ENCODE assay signal across 9 mouse cellular contexts in genomic region chr11:114669651-114670168, GRCm38 (mm10). TPM values are rescaled to one million over a fixed set of nuclear protein-coding genes. Genes with fewer than 3 reads are reported as not detected.
DNase-seq lines count a peak whose midpoint lies in the region; ATAC-seq and TF ChIP-seq lines count a peak whose summit lies in the region.
"Had no signal": no experiment of that assay in that cellular context is flagged by ENCODE, and none has a peak within 500 bp of the region (broad histone marks: within the 10 kb centered on the region; RNA-seq: fewer than 3 reads in every experiment).

No protein-coding gene starts in this region.

- H3K9ac ChIP-seq in kidney, embryonic 16.5 days (replicated peaks; ENCODE audit: low read length): peak overlapping the region; percentile 96
- H3K9ac ChIP-seq in MEL (ENCODE audit: control insufficient read depth, low read depth, low read length, poor library complexity, severe bottlenecking): peak overlapping the region; percentile 85
- H3K9ac ChIP-seq in forebrain, embryonic 14.5 days (ENCODE audit: low read length): peak overlapping the region; percentile 91
- peak overlapping the region; percentile 90 for H3K9ac ChIP-seq in liver, embryonic 14.5 days (replicated peaks)
- peak overlapping the region; percentile 79 for H3K9ac ChIP-seq in stomach, embryonic 15.5 days

- peak overlapping the region; percentile 89 for H3K4me3 ChIP-seq in kidney, embryonic 16.5 days (ENCODE audit: low read length)
- peak overlapping the region; percentile 69 to 79 for H3K4me3 ChIP-seq in MEL (ENCODE audit: control insufficient read depth in 1 of 2, insufficient read depth in 1 of 2, low read depth in 2 of 2, low read length in 2 of 2)
- peak overlapping the region; percentile 88 for H3K4me3 ChIP-seq in forebrain, embryonic 14.5 days (ENCODE audit: low read depth, low read length)
- H3K4me3 ChIP-seq in liver, embryonic 14.5 days (ENCODE audit: insufficient read depth in 1 of 2, low read depth in 2 of 2, low read length in 2 of 2): peak overlapping the region; percentile 75 to 92
- peak overlapping the region; percentile 96 for H3K4me3 ChIP-seq in stomach, embryonic 15.5 days (replicated peaks)

- 0 out of 4 replicates have a peak, but pooled peaks of 1 of the 2 experiments have one; percentile 3 for TF ChIP-seq EP300 in MEL (IDR thresholded peaks at IDR 0.05; ENCODE audit: low read depth in 1 of 2, low read length in 2 of 2)
- no peak for TF ChIP-seq EP300 in liver, embryonic 14.5 days (IDR thresholded peaks at IDR 0.05; ENCODE audit: low read depth)

- TF ChIP-seq POLR2A in MEL (IDR thresholded peaks at IDR 0.05; ENCODE audit: control insufficient read depth in 1 of 2, insufficient read depth in 1 of 2, low read depth in 1 of 2, low read length in 2 of 2, poor library complexity in 1 of 2): peak in 1 of 2 experiments; percentile 74; a peak in 2 of 4 replicates

- WGBS in kidney, embryonic 16.5 days: 11% methylated on average over 12 of the region's 12 CpGs
- WGBS in forebrain, embryonic 14.5 days: 27% methylated on average over 12 of the region's 12 CpGs
- 9% methylated on average over 12 of the region's 12 CpGs for WGBS in liver, embryonic 14.5 days (ENCODE audit: insufficient replicate concordance)
- 9% methylated on average over 12 of the region's 12 CpGs for WGBS in stomach, embryonic 15.5 days

- DNase-seq in kidney, adult 8-10 months: no peak
- peak; percentile 84 for DNase-seq in MEL (ENCODE audit: low read depth, low spot score)
- no peak for DNase-seq in forebrain, embryonic 14.5 days (ENCODE audit: low spot score)
- no peak for DNase-seq in liver, embryonic 14.5 days (ENCODE audit: low read depth in 3 of 3, low spot score in 3 of 3)
- DNase-seq in gastrocnemius, postnatal 14 days: no peak
- no peak for DNase-seq in adrenal gland, postnatal 4 days (ENCODE audit: low spot score in 2 of 2)

- H3K36me3 ChIP-seq in kidney, embryonic 16.5 days (ENCODE audit: insufficient read depth, low read length): peaks cover 37% of the 10 kb centered on the region
- peaks cover 12 to 14% of the 10 kb centered on the region in 2 experiments for H3K36me3 ChIP-seq in MEL (ENCODE audit: control insufficient read depth in 1 of 2, insufficient read depth in 2 of 2, low read length in 2 of 2)
- peaks cover 41% of the 10 kb centered on the region for H3K36me3 ChIP-seq in forebrain, embryonic 14.5 days (ENCODE audit: control insufficient read depth, insufficient read depth, low read length)
- H3K36me3 ChIP-seq in liver, embryonic 14.5 days (replicated peaks; ENCODE audit: control insufficient read depth, insufficient read depth, low read depth): peaks cover 33% of the 10 kb centered on the region
- peaks cover 38% of the 10 kb centered on the region for H3K36me3 ChIP-seq in stomach, embryonic 15.5 days

- H3K4me1 ChIP-seq in kidney, embryonic 16.5 days (ENCODE audit: insufficient read depth, low read length): peaks cover 16% of the 10 kb centered on the region
- H3K4me1 ChIP-seq in MEL (ENCODE audit: control insufficient read depth in 1 of 2, insufficient read depth in 2 of 2, low read length in 2 of 2): peaks cover 8 to 16% of the 10 kb centered on the region in 2 experiments; a peak in 3 of 4 replicates
- H3K4me1 ChIP-seq in forebrain, embryonic 14.5 days (ENCODE audit: control insufficient read depth, insufficient read depth, low read length): peaks cover 12% of the 10 kb centered on the region
- peaks cover 5 to 16% of the 10 kb centered on the region in 2 experiments for H3K4me1 ChIP-seq in liver, embryonic 14.5 days (replicated peaks; ENCODE audit: control insufficient read depth in 2 of 2, insufficient read depth in 2 of 2, low read length in 1 of 2)
- H3K4me1 ChIP-seq in stomach, embryonic 15.5 days: peaks cover 18% of the 10 kb centered on the region

- no peak for TF ChIP-seq RAD21 in MEL (IDR thresholded peaks at IDR 0.05; ENCODE audit: low read depth, low read length)

- H3K9me3 ChIP-seq in kidney, embryonic 16.5 days (ENCODE audit: low read length): no peaks in the 10 kb centered on the region
- H3K9me3 ChIP-seq in MEL (replicated peaks; ENCODE audit: insufficient read depth, low read length): no peaks in the 10 kb centered on the region
- H3K9me3 ChIP-seq in forebrain, embryonic 14.5 days (replicated peaks; ENCODE audit: control insufficient read depth, low read length): no peaks in the 10 kb centered on the region
- no peaks in the 10 kb centered on the region for H3K9me3 ChIP-seq in liver, embryonic 14.5 days (ENCODE audit: control insufficient read depth, low read length)
- H3K9me3 ChIP-seq in stomach, embryonic 15.5 days: no peaks in the 10 kb centered on the region

- ATAC-seq in kidney, embryonic 16.5 days (ENCODE audit: low FRiP score, low TSS enrichment): no peak
- no peak for ATAC-seq in forebrain, embryonic 14.5 days
- ATAC-seq in liver, embryonic 14.5 days (ENCODE audit: insufficient read depth): no peak
- ATAC-seq in stomach, embryonic 15.5 days (ENCODE audit: insufficient read depth, low FRiP score, low read depth): no peak

- peaks cover 26% of the 10 kb centered on the region for H3K79me2 ChIP-seq in MEL (ENCODE audit: control insufficient read depth, insufficient read depth, low read length, poor library complexity)

- no peak for TF ChIP-seq CTCF in MEL (IDR thresholded peaks at IDR 0.05 in 2 of 3, conservative IDR thresholded peaks at IDR 0.05 in 1 of 3; ENCODE audit: control insufficient read depth in 1 of 3, insufficient read depth in 1 of 3, low read depth in 2 of 3, low read length in 3 of 3, poor library complexity in 1 of 3, severe bottlenecking in 1 of 3)
- TF ChIP-seq CTCF in liver, embryonic 14.5 days (IDR thresholded peaks at IDR 0.05; ENCODE audit: low read depth): no peak

- H3K27me3 ChIP-seq in kidney, embryonic 16.5 days (ENCODE audit: insufficient read depth, low read length): 0 out of 2 replicates have a peak, but pooled peaks cover 12% of the 10 kb centered on the region
- no peaks in the 10 kb centered on the region for H3K27me3 ChIP-seq in MEL (ENCODE audit: control insufficient read depth in 1 of 2, insufficient read depth in 2 of 2, low read length in 2 of 2)
- H3K27me3 ChIP-seq in forebrain, embryonic 14.5 days (replicated peaks; ENCODE audit: control insufficient read depth, insufficient read depth, low read length): no peaks in the 10 kb centered on the region
- no peaks in the 10 kb centered on the region for H3K27me3 ChIP-seq in liver, embryonic 14.5 days (ENCODE audit: control insufficient read depth, insufficient read depth, low read length)
- no peaks in the 10 kb centered on the region for H3K27me3 ChIP-seq in stomach, embryonic 15.5 days (replicated peaks)

- peak overlapping the region; percentile 94; the same call in 1 of the 2 replicates for H3K27ac ChIP-seq in kidney, embryonic 16.5 days (ENCODE audit: low read length)
- H3K27ac ChIP-seq in MEL (ENCODE audit: control insufficient read depth, low read depth, low read length): peak overlapping the region; percentile 78
- peak overlapping the region; percentile 88; the same call in 1 of the 2 replicates for H3K27ac ChIP-seq in forebrain, embryonic 14.5 days (ENCODE audit: low read depth, low read length)
- H3K27ac ChIP-seq in liver, embryonic 14.5 days: peak overlapping the region; percentile 3
- peak overlapping the region; percentile 92 for H3K27ac ChIP-seq in stomach, embryonic 15.5 days

- peak overlapping the region; percentile 95 for H3K4me2 ChIP-seq in kidney, embryonic 16.5 days (replicated peaks; ENCODE audit: low read depth, low read length)
- H3K4me2 ChIP-seq in forebrain, embryonic 14.5 days (ENCODE audit: low read length): peak overlapping the region; percentile 68
- H3K4me2 ChIP-seq in liver, embryonic 14.5 days (ENCODE audit: low read depth): peak overlapping the region; percentile 77
- H3K4me2 ChIP-seq in stomach, embryonic 15.5 days: peak overlapping the region; percentile 71

- intact Hi-C loops in gastrocnemius, postnatal 14 days (cut with DNase I; ENCODE audit: low total_unique reads): loop anchor here (10.0 kb wide), 1 partner anchor 55 kb away; the partner anchor contains the start of gene Dnaic2

RNA-seq across cellular contexts. Expression of gene Rpl38, which starts 1.4 kb away (rescaled TPM):
- 802 and 841 TPM in 2 replicates for polyA plus RNA-seq in kidney, embryonic 16.5 days (2015; fragmentation: Nextera tagmentation; extraction: Ambion mirVana)
- 4,892 and 5,142 TPM in 2 replicates for total RNA-seq in MEL (2012; rRNA removed)
- 1,000 to 10,000 TPM in 1 of 2 experiments, 100 to 1,000 TPM in 1; 851 to 1,236 TPM for polyA plus RNA-seq in MEL (2012; ENCODE audit: insufficient read depth in 1 of 2, insufficient read length in 2 of 2, low read depth in 1 of 2, low replicate concordance in 2 of 2, missing spikeins in 1 of 2)
- polyA plus RNA-seq in forebrain, embryonic 14.5 days (2014; fragmentation: Nextera tagmentation; extraction: Ambion mirVana): 739 and 915 TPM in 2 replicates
- 758 and 1,654 TPM in 2 replicates for polyA plus RNA-seq in liver, embryonic 14.5 days (2012; rRNA removed)
- 899 and 926 TPM in 2 replicates for polyA plus RNA-seq in liver, embryonic 14.5 days (2014; fragmentation: Nextera tagmentation; extraction: Ambion mirVana)
- 920 and 985 TPM in 2 replicates for polyA plus RNA-seq in stomach, embryonic 15.5 days (2015; fragmentation: Nextera tagmentation; extraction: Ambion mirVana)
- total RNA-seq in gastrocnemius, postnatal 14 days (2021): 100 to 1,000 TPM; 832 to 884 TPM
- 1,000 to 10,000 TPM; 1,445 to 1,502 TPM for total RNA-seq in adrenal gland, postnatal 4 days (2021)

RNA-seq across cellular contexts. Expression of gene Ttyh2, which starts 5.5 kb away (rescaled TPM):
- polyA plus RNA-seq in kidney, embryonic 16.5 days (2015; fragmentation: Nextera tagmentation; extraction: Ambion mirVana): 20.4 and 21.5 TPM in 2 replicates
- total RNA-seq in MEL (2012; rRNA removed): 9.7 and 10.4 TPM in 2 replicates
- polyA plus RNA-seq in MEL (2012; ENCODE audit: insufficient read depth in 1 of 2, insufficient read length in 2 of 2, low read depth in 1 of 2, low replicate concordance in 2 of 2, missing spikeins in 1 of 2): 1 to 10 TPM in 1 of 2 experiments, not detected in 1; 7.2 TPM
- 24.0 and 25.2 TPM in 2 replicates for polyA plus RNA-seq in forebrain, embryonic 14.5 days (2014; fragmentation: Nextera tagmentation; extraction: Ambion mirVana)
- polyA plus RNA-seq in liver, embryonic 14.5 days (2012; rRNA removed): 2.7 and 2.9 TPM in 2 replicates
- polyA plus RNA-seq in liver, embryonic 14.5 days (2014; fragmentation: Nextera tagmentation; extraction: Ambion mirVana): 6.4 and 6.5 TPM in 2 replicates
- 15.5 and 17.9 TPM in 2 replicates for polyA plus RNA-seq in stomach, embryonic 15.5 days (2015; fragmentation: Nextera tagmentation; extraction: Ambion mirVana)
- total RNA-seq in gastrocnemius, postnatal 14 days (2021): 10 to 100 TPM; 32.9 to 48.2 TPM
- 100 to 1,000 TPM; 108 to 113 TPM for total RNA-seq in adrenal gland, postnatal 4 days (2021)

RNA-seq across cellular contexts. Expression of gene Dnaic2, which starts 57.5 kb away (rescaled TPM):
- 0.44 and 0.46 TPM in 2 replicates for polyA plus RNA-seq in kidney, embryonic 16.5 days (2015; fragmentation: Nextera tagmentation; extraction: Ambion mirVana)
- not detected in 2 replicates for total RNA-seq in MEL (2012; rRNA removed)
- polyA plus RNA-seq in MEL (2012; ENCODE audit: insufficient read depth in 1 of 2, insufficient read length in 2 of 2, low read depth in 1 of 2, low replicate concordance in 2 of 2, missing spikeins in 1 of 2): not detected
- polyA plus RNA-seq in forebrain, embryonic 14.5 days (2014; fragmentation: Nextera tagmentation; extraction: Ambion mirVana): 2.1 and 3.0 TPM in 2 replicates
- 0.03 and 0.17 TPM in 2 replicates for polyA plus RNA-seq in liver, embryonic 14.5 days (2012; rRNA removed)
- polyA plus RNA-seq in liver, embryonic 14.5 days (2014; fragmentation: Nextera tagmentation; extraction: Ambion mirVana): not detected in 2 replicates
- polyA plus RNA-seq in stomach, embryonic 15.5 days (2015; fragmentation: Nextera tagmentation; extraction: Ambion mirVana): 0.54 and 0.62 TPM in 2 replicates
- under 1 TPM; 0.49 to 0.68 TPM for total RNA-seq in gastrocnemius, postnatal 14 days (2021)
- total RNA-seq in adrenal gland, postnatal 4 days (2021): 1 to 10 TPM; 1.7 to 2.0 TPM
- total RNA-seq: common myeloid progenitor, adult 5-6 weeks had no signal

Comparison
In these comparisons a context has a peak if more than half of its experiments do, and no peak if none do; other contexts are left out.
1. H3K27ac ChIP-seq: peak in every context shown above with its lines; median percentile 94 in kidney, embryonic 16.5 days; 92 in stomach, embryonic 15.5 days; 88 in forebrain, embryonic 14.5 days; 78 in MEL; 3 in liver, embryonic 14.5 days.